Mouse (Mus musculus) testis, adult 2 months (tissue): ENCODE measurements at regions not wholly inside any gene's neighbourhood (a gene's known extent, or its start where the extent isn't known, plus 50 kb on each side); places are given as distances from the start of the nearest gene placed in this dataset.

ENCODE experiments used
- CTCF ChIP-seq: fragments of 200-500 bp; IDR thresholded peaks from 2 replicates; pipeline ENCODE4 v1.5.1; 2012; ENCODE audit warnings: low read depth, mild to moderate bottlenecking, inconsistent platforms, low read length, moderate library complexity; ENCODE audit not compliant: control insufficient read depth, insufficient read depth, insufficient replicate concordance
- POLR2A ChIP-seq: fragments of 200-500 bp; IDR thresholded peaks from 2 replicates; pipeline ENCODE4 v1.6.1; 2012; ENCODE audit warnings: low read depth, mild to moderate bottlenecking, inconsistent platforms, low read length, moderate library complexity; ENCODE audit not compliant: control insufficient read depth

DNA sequence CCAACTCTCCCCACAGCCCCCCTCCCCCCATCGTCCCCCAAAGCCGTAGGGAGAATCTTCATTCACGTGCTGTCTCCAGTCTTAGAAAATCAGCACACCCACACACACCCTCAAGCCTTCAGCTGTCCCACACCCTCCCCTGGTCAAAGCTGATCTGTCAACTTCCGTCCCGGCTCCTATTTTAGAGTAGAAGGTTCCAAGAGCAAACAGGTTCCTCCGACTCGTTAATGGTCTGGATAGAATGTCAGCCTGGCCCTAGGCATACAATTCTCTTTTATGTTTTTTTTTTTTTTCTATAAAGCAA, 123.2 kb upstream of the Med13l start:
- TF ChIP-seq CTCF = no peak
- TF ChIP-seq POLR2A = no peak
